Mouse (Mus musculus) myocyte (in vitro differentiated cells): ENCODE data around the gene Duox2. TPM values are rescaled to one million over a fixed set of nuclear protein-coding genes. Genes with fewer than 3 reads are reported as not detected.

Source experiments
- H3K27me3 ChIP-seq: one replicate; pipeline ENCODE4 v1.6.1; 2011; ENCODE audit not compliant: control insufficient read depth, insufficient read depth, insufficient read length
- H3K36me3 ChIP-seq: one replicate; pipeline ENCODE4 v1.6.1; 2011; ENCODE audit not compliant: control insufficient read depth, insufficient read depth
- H3K4me2 ChIP-seq: one replicate; pipeline ENCODE4 v1.6.1; 2011; ENCODE audit warnings: low read depth, control low read depth
- H3K4me3 ChIP-seq: one replicate; pipeline ENCODE4 v1.5.1; 2011; ENCODE audit warnings: mild to moderate bottlenecking, control low read depth, moderate library complexity
- H3K79me2 ChIP-seq: one replicate; pipeline ENCODE4 v1.6.1; 2011; ENCODE audit not compliant: control insufficient read depth, insufficient read depth
- H3ac ChIP-seq: one replicate; pipeline ENCODE4 v1.6.1; 2011; ENCODE audit not compliant: control insufficient read depth, insufficient read length
- CEBPB ChIP-seq: IDR thresholded peaks from 2 replicates; pipeline ENCODE4 v1.6.1; 2011; ENCODE audit warnings: mild to moderate bottlenecking, moderate library complexity; ENCODE audit not compliant: poor library complexity, insufficient read depth, severe bottlenecking
- E2F4 ChIP-seq: IDR thresholded peaks from one replicate; pipeline ENCODE4 v1.6.1; 2011; ENCODE audit warnings: mild to moderate bottlenecking, control low read depth, moderate library complexity; ENCODE audit not compliant: insufficient read depth
- MAX ChIP-seq: IDR thresholded peaks from one replicate; pipeline ENCODE4 v1.6.1; 2011; ENCODE audit warnings: low read depth, mild to moderate bottlenecking, control low read depth
- MYOD1 ChIP-seq, 3 experiments: IDR thresholded peaks; one replicate each; pipeline ENCODE4 v1.6.1; 2011; ENCODE audit warnings: control low read depth in 2 of 3, low read depth in 2 of 3, mild to moderate bottlenecking in 2 of 3, moderate library complexity in 1 of 3; ENCODE audit not compliant: insufficient read length in 2 of 3, control insufficient read depth in 1 of 3
- MYOG ChIP-seq, 3 experiments: IDR thresholded peaks; one replicate each; pipeline ENCODE4 v1.6.1; 2011; ENCODE audit warnings: control low read depth in 2 of 3, low read depth in 2 of 3, mild to moderate bottlenecking in 2 of 3; ENCODE audit not compliant: insufficient read length in 2 of 3, control insufficient read depth in 1 of 3, insufficient read depth in 1 of 3
- POLR2A ChIP-seq: IDR thresholded peaks from one replicate; pipeline ENCODE4 v1.6.1; 2011; ENCODE audit warnings: low read depth, mild to moderate bottlenecking, control low read depth, moderate library complexity; ENCODE audit not compliant: insufficient read length
- POLR2AphosphoS2 ChIP-seq: IDR thresholded peaks from one replicate; pipeline ENCODE4 v1.6.1; 2011; ENCODE audit warnings: low read depth, control low read depth; ENCODE audit not compliant: insufficient read length
- REST ChIP-seq: IDR thresholded peaks from one replicate; pipeline ENCODE4 v1.6.1; 2011; ENCODE audit warnings: mild to moderate bottlenecking, control low read depth, moderate library complexity; ENCODE audit not compliant: insufficient read depth, insufficient read length
- SRF ChIP-seq: IDR thresholded peaks from one replicate; pipeline ENCODE4 v1.6.1; 2011; ENCODE audit warnings: low read depth; ENCODE audit not compliant: control insufficient read depth, insufficient read length
- TCF12 ChIP-seq: IDR thresholded peaks from one replicate; pipeline ENCODE4 v1.6.1; 2011; ENCODE audit warnings: mild to moderate bottlenecking, control low read depth; ENCODE audit not compliant: poor library complexity, insufficient read depth, severe bottlenecking
- TCF3 ChIP-seq: IDR thresholded peaks from one replicate; pipeline ENCODE4 v1.6.1; 2011; ENCODE audit warnings: low read depth, control low read depth; ENCODE audit not compliant: insufficient read length
- USF1 ChIP-seq: IDR thresholded peaks from one replicate; pipeline ENCODE4 v1.6.1; 2011; ENCODE audit warnings: low read depth, mild to moderate bottlenecking, control low read depth, moderate library complexity
- polyA plus RNA-seq: library from polyadenylated mRNA; unstranded; fragments of >200 nt; fragmentation: generic; extraction: Trizol; gene quantifications from one replicate; pipeline ENCODE4 v1.2.1, GENCODE M21; 2012; ENCODE audit warnings: missing spikeins

The Duox2 gene
- polyA plus RNA-seq, 1 experiment, result 0.12 TPM

- H3K27me3 ChIP-seq, result peaks cover 13% of the 10 kb centered on the region
Observed at GRCm38 (mm10) chr2:122299911-122300655, 1.8 kb upstream of the Duox2 start.

GRCm38 (mm10) chr2:122298596-122299490, 594 bp upstream of the Duox2 start, which contains the start of gene Duoxa2:
Gene Duoxa2, plus strand, starts transcription at chr2:122298900.
- peak within 1 kb of the TSS; percentile 67 for H3K4me2 ChIP-seq
- H3ac ChIP-seq, result no peak within 1 kb of the TSS
- no peaks in the 10 kb centered on the region for H3K79me2 ChIP-seq
- peaks cover 13% of the 10 kb centered on the region for H3K27me3 ChIP-seq
- no peaks in the 10 kb centered on the region for H3K36me3 ChIP-seq
- TF ChIP-seq MYOD1 (IDR thresholded peaks at IDR 0.05; ENCODE audit: control insufficient read depth in 1 of 3, insufficient read length in 2 of 3, low read depth in 2 of 3), result peak in 2 of 3 experiments; percentile 53 to 58
- no peak for TF ChIP-seq MYOG (IDR thresholded peaks at IDR 0.05; ENCODE audit: control insufficient read depth in 1 of 3, insufficient read depth in 1 of 3, insufficient read length in 2 of 3, low read depth in 2 of 3)
- H3K4me3 ChIP-seq, result no peak within 1 kb of the TSS

More at GRCm38 (mm10) chr2:122299911-122300655, 1.8 kb upstream of the Duox2 start:
- no peak overlapping the region for H3K4me2 ChIP-seq
- H3ac ChIP-seq, result no peak overlapping the region
- no peaks in the 10 kb centered on the region for H3K36me3 ChIP-seq
- no peak overlapping the region for H3K4me3 ChIP-seq
- TF ChIP-seq E2F4, result no peak
- H3K79me2 ChIP-seq, result no peaks in the 10 kb centered on the region

- Histone ChIP-seq H3K27me3 (peaks cover 13% of the 10 kb centered on the region), H3K4me3 (no peak overlapping the region), H3ac (no peak overlapping the region), H3K36me3 (no peaks in the 10 kb centered on the region), H3K79me2 (no peaks in the 10 kb centered on the region), H3K4me2 (no peak overlapping the region)
- no peak for TF ChIP-seq POLR2AphosphoS2
- no peak for TF ChIP-seq TCF12
- TF ChIP-seq MYOG (IDR thresholded peaks at IDR 0.05; ENCODE audit: control insufficient read depth in 1 of 3, insufficient read depth in 1 of 3, insufficient read length in 2 of 3, low read depth in 2 of 3), result no peak
- TF ChIP-seq MYOD1 (IDR thresholded peaks at IDR 0.05; ENCODE audit: control insufficient read depth in 1 of 3, insufficient read length in 2 of 3, low read depth in 2 of 3), result no peak
- no peak for TF ChIP-seq TCF3
- TF ChIP-seq USF1, result no peak
- no peak for TF ChIP-seq SRF
- TF ChIP-seq E2F4, result no peak
- TF ChIP-seq MAX, result no peak
- no peak for TF ChIP-seq CEBPB
- no peak for TF ChIP-seq REST
- no peak for TF ChIP-seq POLR2A
Observed at GRCm38 (mm10) chr2:122297271-122298095, 766 bp downstream of the Duox2 start.

- Histone ChIP-seq H3ac (no peak overlapping the region), H3K4me3 (no peak overlapping the region), H3K79me2 (no peaks in the 10 kb centered on the region), H3K36me3 (no peaks in the 10 kb centered on the region), H3K27me3 (peaks cover 13% of the 10 kb centered on the region), H3K4me2 (no peak overlapping the region)
- no peak for TF ChIP-seq TCF12
Observed at GRCm38 (mm10) chr2:122294916-122295315, 3.3 kb downstream of the Duox2 start.

- no peak overlapping the region for H3K4me3 ChIP-seq
- TF ChIP-seq TCF12, result no peak
- TF ChIP-seq POLR2AphosphoS2, result no peak
- peak in 2 of 3 experiments; percentile 32 to 40 for TF ChIP-seq MYOD1 (IDR thresholded peaks at IDR 0.05; ENCODE audit: control insufficient read depth in 1 of 3, insufficient read length in 2 of 3, low read depth in 2 of 3)
Observed at GRCm38 (mm10) chr2:122286137-122286536, 12.1 kb downstream of the Duox2 start.

More at GRCm38 (mm10) chr2:122286137-122286536, 12.1 kb downstream of the Duox2 start:
- H3K36me3 ChIP-seq, result no peaks in the 10 kb centered on the region
- no peak overlapping the region for H3K4me2 ChIP-seq
- no peak overlapping the region for H3ac ChIP-seq
- no peaks in the 10 kb centered on the region for H3K27me3 ChIP-seq
- H3K79me2 ChIP-seq, result no peaks in the 10 kb centered on the region
